Mouse (Mus musculus): ENCODE results near the gene Catsper2. TPM values are rescaled to one million over a fixed set of nuclear protein-coding genes. Genes with fewer than 3 reads are reported as not detected.
A peak's percentile ranks its signal among the peaks of the same experiment; 100 is the strongest.

The Catsper2 gene
- total RNA-seq, 2 experiments from 2014 or later, result 4.2 to 5.7 TPM

- intact Hi-C loops (cut with DNase I), result loop anchor here (5.0 kb wide), 1 partner anchor 162 kb away; no protein-coding TSS in a partner anchor
- no peak for DNase-seq (ENCODE audit: low spot score in 2 of 2)
Measured at GRCm38 (mm10) chr2:121359461-121359860, 54.1 kb downstream of the Catsper2 start.

GRCm38 (mm10) chr2:121358381-121358780 is 55.2 kb downstream of the Catsper2 start:
- intact Hi-C loops (cut with DNase I), result loop anchor here (5.0 kb wide), 1 partner anchor 161 kb away; no protein-coding TSS in a partner anchor
- DNase-seq (ENCODE audit: low spot score in 2 of 2), result peak; percentile 84 to 92

- no peak for DNase-seq (ENCODE audit: low spot score in 2 of 2)
- intact Hi-C loops (cut with DNase I), result loop anchor here (2.0 to 5.0 kb wide), 2 partner anchors 39 to 161 kb away; no protein-coding TSS in a partner anchor
Measured at GRCm38 (mm10) chr2:121357961-121358360, 55.6 kb downstream of the Catsper2 start.

- no peak for DNase-seq (ENCODE audit: low spot score in 2 of 2)
- intact Hi-C loops (cut with DNase I), result loop anchor here (2.0 to 5.0 kb wide), 2 partner anchors 39 to 160 kb away; no protein-coding TSS in a partner anchor
Measured at GRCm38 (mm10) chr2:121357494-121357893, 56.1 kb downstream of the Catsper2 start, which contains the start of gene Ckmt1. Ckmt1 (plus strand) TSS chr2:121357714.

GRCm38 (mm10) chr2:121354820-121355592 is 58.6 kb downstream of the Catsper2 start, which contains the start of gene Ppip5k1:
Ppip5k1 (minus strand) TSS chr2:121355396.
- intact Hi-C loops (cut with DNase I), result loop anchor here (5.0 kb wide), 1 partner anchor 158 kb away; no protein-coding TSS in a partner anchor
- peak; percentile 99 for DNase-seq (ENCODE audit: low spot score in 2 of 2)

- intact Hi-C loops (cut with DNase I), result no loop called here
- peak in 1 of 2 experiments; percentile 18 for DNase-seq (ENCODE audit: low spot score in 2 of 2)
Measured at GRCm38 (mm10) chr2:121354378-121354777, 59.2 kb downstream of the Catsper2 start.

- intact Hi-C loops (cut with DNase I), result no loop called here
- DNase-seq (ENCODE audit: low spot score in 2 of 2), result no peak
Measured at GRCm38 (mm10) chr2:121353156-121353555, 60.4 kb downstream of the Catsper2 start.

Small RNAs within 50 kb of the gene (microRNA-seq; reads per million reads assigned to microRNA genes)
- 0 reads per million in 2 experiments for gene Gm22953

Other genes with a start within 250 kb of the Catsper2 start
- 10 to 100 TPM; 44.7 to 49.4 TPM for gene Tubgcp4, start 243.1 kb downstream of the Catsper2 start, total RNA-seq (2021)
- gene Zscan29, start 242.7 kb downstream of the Catsper2 start, total RNA-seq (2021), result 1 to 10 TPM; 6.5 to 7.1 TPM
- 100 to 1,000 TPM; 131 to 158 TPM for gene Trp53bp1, start 142.4 kb downstream of the Catsper2 start, total RNA-seq (2021)
- gene Map1a, start 124.2 kb downstream of the Catsper2 start, total RNA-seq (2021), result 100 to 1,000 TPM; 524 to 622 TPM
- gene Ppip5k1, start 58.4 kb downstream of the Catsper2 start, total RNA-seq (2021), result 100 to 1,000 TPM; 111 to 122 TPM
- 100 to 1,000 TPM; 371 to 391 TPM for gene Ckmt1, start 56.1 kb downstream of the Catsper2 start, total RNA-seq (2021)
- gene Strc, start 26.6 kb downstream of the Catsper2 start, total RNA-seq (2021), result under 1 TPM; 0.09 to 0.62 TPM
- 100 to 1,000 TPM; 207 to 216 TPM for gene Pdia3, start within 50 bp of the Catsper2 start, total RNA-seq (2021)
- not detected for gene Ell3, start 30.5 kb upstream of the Catsper2 start, total RNA-seq (2021)
- 100 to 1,000 TPM; 188 to 195 TPM for gene Serf2, start 35.4 kb upstream of the Catsper2 start, total RNA-seq (2021)
- gene Hypk, start 39.5 kb upstream of the Catsper2 start, total RNA-seq (2021), result 10 to 100 TPM; 13.9 to 16.1 TPM
- under 1 TPM; 0.46 to 0.62 TPM for gene Serinc4, start 43.0 kb upstream of the Catsper2 start, total RNA-seq (2021)
- 10 to 100 TPM; 39.9 to 40.9 TPM for gene Mfap1b, start 60.3 kb upstream of the Catsper2 start, total RNA-seq (2021)
- 10 to 100 TPM; 35.3 to 38.0 TPM for gene Mfap1a, start 92.9 kb upstream of the Catsper2 start, total RNA-seq (2021)
- 1 to 10 TPM; 4.2 to 4.4 TPM for gene Wdr76, start 92.9 kb upstream of the Catsper2 start, total RNA-seq (2021)

All from left cerebral cortex, postnatal 25 days (tissue).